Mouse (Mus musculus): Measurements from ENCODE around the gene Skap1.
"Not testable (repeated sequence)": the region's sequence is repeated elsewhere in the genome, so short reads cannot be mapped to it uniquely, and the experiment has no call there.

Gene Skap1

DNA sequence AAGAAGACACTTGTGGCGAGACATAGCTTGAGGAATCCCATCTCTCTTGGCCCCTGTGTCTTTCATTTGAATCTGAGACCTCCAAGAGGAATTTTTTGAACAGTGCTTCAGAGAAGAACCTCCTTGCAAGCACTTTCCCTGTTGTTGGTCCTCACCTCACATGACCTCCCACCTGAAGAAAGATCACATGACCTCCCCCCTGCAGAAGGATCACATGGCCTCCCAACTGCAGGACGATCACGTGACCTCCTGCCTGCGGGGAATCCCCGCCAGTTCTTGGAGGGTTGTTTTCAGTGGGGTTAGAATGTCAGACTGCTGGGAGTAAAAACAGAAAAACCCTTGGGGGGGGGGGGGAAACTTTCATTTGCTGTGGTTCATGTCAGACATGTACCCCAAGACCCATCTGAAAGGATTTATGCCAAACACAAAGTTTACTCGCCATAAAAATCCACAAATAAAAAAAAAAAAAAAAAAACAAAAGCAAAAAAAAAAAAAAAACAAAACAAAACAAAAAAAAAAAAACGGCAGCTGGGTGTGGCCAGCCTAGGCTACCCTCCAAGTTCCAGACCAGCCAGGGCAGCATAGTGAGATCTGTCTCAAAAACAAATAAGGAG, 232.6 kb downstream of the Skap1 start:
- DNase-seq (ENCODE audit: low spot score): peak; percentile 45

DNA sequence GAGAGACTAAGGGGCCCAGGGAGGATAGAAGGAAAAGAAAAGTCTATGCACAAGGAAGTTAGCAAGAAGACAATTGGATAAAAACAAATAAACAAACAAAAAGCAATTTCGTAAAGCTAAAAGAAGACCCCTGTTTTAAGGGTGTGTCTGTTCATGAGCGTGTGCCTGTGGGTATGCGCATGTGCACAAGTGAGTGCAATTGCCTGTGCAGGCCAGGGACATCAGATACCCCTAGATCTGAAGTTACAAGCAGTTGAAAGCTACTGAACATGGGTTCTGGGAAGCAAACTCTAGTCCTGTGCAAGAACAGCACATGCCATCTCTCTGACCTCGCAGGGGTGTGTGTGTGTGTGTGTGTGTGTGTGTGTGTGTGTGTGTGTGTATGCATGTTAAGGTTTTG, 233.1 kb downstream of the Skap1 start:
- no peak for DNase-seq (ENCODE audit: low spot score)

DNA sequence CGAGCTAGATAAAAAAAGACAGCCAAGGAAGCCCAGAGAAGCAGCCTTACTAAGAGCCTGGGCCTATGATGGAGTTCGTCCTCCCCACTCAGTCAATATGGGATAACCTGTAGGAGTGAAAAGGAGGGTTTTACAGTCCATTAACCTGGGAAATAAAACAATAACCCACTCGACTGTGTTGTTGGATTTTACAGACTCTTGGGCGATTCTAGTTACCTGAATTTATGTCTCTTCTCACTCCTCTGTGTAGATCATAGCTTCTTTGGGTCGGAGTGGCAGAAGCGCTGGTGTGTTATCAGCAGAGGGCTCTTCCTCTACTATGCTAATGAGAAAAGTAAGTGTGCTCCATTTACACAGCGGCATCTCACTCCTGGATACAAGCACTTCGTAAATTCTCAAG, 239.4 kb downstream of the Skap1 start:
- DNase-seq (ENCODE audit: low spot score): no peak

DNA sequence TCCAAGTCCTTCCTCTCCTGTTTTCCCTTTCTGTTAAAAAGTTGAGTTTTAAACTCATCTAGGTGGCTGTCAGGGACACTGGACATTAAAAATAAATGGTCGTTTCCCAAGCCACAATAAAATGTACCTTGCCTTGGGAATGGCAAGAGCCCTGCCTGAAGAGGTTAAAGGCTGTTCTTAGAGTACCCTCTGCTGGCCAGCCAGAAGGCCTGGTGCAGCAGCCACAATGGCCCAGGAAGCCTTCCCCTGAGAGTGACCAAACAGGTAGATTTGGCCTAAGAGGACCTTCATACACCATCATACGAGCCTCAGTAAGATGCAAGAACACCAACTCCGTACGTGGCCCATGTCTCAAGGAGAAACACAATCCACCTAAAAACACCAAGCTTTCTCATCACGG, 246.9 kb downstream of the Skap1 start:
- DNase-seq (ENCODE audit: low spot score): no peak

DNA sequence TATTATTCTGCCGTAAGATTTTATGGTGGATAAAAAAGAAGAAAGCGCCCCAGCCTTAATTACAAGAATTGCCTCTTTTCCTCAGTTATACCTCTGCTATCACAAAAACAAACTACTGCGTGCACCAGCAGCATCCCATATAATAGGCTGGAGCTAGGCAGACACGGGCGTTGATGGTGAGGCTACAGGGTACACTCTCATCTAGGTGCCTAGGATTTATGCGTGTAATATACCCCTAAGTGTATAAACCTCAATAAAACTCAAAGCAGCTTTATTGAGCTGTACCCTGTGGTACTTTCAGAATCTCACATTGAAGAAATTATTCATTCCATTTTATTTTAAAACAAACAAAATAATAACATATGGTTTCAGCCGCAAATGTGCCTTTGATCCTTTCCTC, 247.3 kb downstream of the Skap1 start:
- DNase-seq (ENCODE audit: low spot score): no peak

DNA sequence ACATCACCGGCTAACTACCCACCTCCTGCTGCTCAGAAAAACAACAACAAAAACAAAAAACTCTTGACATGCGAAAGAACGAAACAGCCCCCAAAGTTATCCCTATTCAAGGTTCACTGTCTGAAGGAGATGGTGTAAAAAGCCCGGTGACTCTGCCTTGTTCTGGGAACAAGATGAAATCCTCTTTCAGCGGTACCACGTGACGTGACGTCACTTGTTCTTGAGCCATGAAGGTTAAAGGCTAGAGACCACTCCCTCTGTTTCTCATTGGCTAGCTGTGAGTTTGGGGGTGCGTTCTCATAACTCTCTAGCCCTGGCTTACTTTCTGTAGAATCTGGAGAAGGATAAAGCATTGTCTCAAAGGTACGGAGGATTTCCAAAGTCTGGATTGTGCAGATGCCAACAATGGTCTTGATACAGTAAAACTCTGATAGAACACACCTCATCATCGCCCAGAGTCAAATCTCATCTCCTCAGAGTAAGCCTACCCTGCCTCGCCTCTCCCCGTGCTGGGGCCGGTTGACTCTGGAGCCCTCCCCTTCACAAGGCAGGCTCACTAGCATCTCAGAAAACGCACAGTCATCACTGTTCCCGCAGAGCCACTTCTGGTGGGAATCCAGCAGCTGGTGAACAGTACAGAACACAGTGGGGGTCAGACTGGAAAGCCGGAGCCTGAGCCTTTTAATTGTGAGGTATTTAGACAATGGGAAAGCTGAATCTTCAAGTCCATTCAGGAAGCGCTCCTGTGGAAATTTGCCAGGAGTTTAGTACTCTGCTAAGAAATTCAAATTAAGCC, 249.0 kb downstream of the Skap1 start:
- DNase-seq (ENCODE audit: low spot score): no peak

DNA sequence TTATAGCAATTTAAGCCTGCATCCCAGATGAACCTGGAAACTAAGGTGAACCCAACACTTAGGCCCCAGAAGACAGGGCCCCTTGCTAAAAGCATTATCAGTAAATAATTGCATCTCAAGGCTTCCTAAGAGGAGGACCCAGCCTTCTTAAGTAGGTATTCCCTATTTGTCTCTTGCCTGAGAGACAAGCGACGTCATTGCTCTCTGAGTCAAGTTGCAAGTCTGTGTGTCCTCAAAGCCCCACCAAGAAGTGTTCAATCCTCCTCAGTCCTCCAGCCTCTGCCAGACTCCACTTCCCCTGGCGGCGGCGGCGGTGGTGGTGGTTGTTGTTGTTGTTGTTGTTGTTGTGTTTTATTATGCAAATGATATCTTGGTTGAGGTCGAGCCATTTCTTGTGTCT, 249.6 kb downstream of the Skap1 start:
- no peak for DNase-seq (ENCODE audit: low spot score)

DNA sequence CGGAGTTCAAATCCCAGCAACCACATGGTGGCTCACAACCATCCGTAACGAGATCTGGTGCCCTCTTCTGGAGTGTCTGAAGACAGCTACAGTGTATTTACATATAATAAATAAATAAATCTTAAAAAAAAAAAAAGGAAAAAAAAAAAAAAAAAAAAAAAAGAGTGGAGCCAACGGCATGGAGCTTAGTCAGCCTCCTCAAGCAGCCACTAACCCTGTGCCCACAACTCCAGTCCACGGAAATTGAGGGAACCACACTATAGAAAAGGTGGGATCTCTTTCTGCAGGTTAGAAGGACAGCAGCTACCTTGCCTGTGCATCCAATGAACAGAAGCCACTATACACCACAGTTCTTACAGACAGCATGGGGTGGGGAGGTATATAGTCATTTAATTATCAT, 250.8 kb downstream of the Skap1 start:
- DNase-seq (ENCODE audit: low spot score): not testable (repeated sequence)

DNA sequence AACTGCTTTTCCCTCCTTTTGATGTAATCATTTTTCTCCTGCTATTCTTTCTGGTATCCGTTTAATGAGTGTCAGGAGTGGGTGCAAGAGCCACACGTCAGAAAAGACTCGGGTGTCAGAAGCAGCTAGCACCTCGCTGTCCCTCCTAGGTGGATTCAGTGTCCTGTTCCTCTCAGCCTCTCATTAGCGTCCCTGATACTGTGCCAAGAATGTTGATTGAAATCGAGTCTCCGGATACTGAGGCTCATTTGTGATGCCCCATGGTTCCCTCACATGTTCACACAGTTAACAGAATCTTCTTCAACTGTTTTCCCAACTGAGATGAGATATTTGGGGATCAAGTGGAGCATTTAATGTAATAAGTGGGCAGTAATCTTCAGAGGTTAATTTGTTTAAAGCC, 254.2 kb downstream of the Skap1 start:
- DNase-seq (ENCODE audit: low spot score): no peak

DNA sequence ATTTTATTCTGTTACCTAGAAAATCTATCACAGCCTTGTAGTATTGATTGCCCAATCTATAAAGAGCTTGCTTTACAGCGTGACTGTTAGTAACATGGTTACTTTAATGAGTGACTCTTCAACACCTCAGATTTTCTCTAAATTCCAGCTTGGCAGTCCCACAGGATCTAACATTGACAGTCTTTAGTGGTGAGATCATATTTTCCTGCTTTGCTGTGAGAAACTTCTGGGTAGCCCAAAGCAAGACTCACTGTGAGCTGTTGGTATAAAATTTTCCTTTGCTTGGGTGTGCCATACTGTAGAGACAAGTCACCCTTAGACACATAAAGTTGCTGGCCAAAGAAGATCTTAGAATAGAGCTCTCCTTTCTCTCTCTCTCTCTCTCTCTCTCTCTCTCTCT, 261.4 kb downstream of the Skap1 start:
- no peak for DNase-seq (ENCODE audit: low spot score)

DNA sequence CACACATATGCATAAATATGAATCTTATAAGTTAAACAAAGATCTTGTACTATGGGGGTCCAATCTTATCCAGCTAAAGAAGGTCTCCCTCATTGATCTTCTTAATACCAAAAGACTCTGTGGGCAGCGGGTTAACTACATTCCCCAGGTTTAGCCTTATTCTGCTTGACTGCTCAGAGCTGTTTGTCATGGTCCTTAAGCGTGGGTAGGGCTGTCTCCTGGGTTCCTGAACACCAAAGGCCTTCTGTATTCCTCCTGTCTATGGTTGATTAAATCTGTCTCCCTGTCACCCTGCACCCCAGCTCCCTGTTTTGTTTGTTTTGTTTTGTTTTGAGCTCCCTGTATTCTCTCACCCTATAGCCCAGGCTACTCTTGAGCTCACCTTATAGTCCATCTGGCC, 264.2 kb downstream of the Skap1 start:
- DNase-seq (ENCODE audit: low spot score): no peak

DNA sequence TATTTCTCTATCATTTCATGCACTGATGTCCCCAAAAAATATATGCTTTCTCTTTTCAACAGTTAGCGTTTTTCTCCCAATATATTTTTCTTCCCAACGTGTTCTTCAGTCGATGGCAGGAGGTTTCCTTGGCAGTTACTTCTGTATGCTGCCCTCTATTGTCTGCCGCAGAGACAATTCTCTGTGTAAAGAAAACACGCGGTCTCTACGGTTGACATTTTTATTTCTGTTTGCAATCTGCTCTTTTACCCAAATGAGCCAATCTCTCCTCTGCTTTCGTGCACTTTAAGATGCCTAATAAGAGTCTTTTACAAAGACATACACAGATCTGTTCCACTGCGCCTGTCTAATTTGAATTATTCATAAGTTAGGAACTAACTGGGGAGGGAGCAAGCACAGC, 265.1 kb downstream of the Skap1 start:
- no peak for DNase-seq (ENCODE audit: low spot score)

DNA sequence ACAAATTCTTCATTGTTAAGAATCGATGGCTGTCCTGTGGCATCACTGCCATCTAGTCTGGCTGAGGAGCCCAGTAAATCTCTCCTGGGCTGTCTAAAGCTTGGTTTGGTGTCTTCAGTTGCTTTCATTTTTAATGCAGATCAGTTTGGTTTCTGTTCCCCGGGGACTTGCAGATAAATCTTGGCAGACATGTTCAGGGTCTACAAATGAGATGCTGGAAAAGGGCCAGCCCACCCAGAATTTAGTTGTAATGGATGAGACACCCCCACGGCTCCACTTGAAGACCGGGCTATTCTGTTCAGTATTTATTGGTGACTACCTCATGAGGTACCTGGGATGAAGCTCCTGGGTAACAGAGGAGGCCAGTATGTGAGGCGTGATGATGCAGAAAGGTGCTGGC, 265.9 kb downstream of the Skap1 start:
- no peak for DNase-seq (ENCODE audit: low spot score)

DNA sequence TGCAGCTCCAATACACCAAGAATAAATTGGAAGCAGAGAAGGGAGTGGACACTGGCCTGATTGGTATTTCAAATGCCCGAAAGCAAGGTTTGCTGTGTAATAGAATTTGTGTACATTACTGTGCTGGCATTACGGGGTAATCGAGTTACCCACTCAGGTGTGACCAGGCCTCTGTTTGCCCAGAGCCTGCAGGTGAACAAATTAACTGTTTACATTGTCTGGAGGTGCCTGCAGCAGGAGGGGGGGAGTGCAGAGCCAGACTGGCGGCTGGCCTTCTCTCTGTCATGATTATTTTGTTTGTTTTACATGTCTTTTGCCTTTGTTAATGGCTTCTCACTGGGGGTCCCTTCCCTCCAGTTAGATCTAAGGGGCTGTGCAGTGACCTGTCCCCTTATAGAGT, 268.3 kb downstream of the Skap1 start:
- no peak for DNase-seq (ENCODE audit: low spot score)

DNA sequence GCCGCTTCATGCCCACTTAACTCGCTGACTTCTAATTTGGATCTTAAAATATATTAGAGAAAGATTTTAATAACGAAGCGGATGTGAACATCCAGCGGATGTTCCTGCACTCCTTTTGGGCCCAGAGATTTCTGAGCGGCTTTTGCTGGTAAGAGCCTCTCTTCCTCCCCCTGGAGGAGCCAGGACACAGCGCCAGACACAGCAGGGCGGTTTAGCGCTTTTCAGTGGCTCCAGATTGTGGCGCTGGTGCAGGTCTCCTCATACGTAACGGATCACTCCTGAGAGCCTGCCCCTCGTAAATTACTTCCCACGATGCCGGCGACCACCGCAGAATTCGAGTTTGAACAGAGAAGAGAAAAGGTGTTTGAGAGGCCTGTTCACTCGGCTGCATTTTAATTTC, 271.5 kb downstream of the Skap1 start:
- peak; percentile 45 for DNase-seq (ENCODE audit: low spot score)

DNA sequence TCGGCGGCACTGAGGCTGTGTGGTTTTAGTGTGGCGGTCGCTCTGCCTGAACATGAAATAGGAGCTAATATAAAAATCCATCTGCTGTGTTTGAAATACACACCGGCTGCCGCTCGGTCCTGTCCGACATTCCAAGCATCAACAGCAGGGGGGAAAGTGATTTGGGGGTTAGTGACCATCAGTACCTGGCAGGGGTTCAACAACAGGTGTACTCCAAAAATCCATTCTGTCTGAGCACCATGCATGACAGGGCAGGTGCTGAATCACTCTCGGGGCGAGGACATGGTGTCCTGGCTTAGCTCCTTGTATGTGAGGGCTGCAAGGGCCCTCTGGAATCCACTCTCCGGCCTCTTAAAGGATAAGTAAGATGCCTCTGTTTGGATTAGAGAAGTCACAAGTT, 272.0 kb downstream of the Skap1 start:
- DNase-seq (ENCODE audit: low spot score): no peak

DNA sequence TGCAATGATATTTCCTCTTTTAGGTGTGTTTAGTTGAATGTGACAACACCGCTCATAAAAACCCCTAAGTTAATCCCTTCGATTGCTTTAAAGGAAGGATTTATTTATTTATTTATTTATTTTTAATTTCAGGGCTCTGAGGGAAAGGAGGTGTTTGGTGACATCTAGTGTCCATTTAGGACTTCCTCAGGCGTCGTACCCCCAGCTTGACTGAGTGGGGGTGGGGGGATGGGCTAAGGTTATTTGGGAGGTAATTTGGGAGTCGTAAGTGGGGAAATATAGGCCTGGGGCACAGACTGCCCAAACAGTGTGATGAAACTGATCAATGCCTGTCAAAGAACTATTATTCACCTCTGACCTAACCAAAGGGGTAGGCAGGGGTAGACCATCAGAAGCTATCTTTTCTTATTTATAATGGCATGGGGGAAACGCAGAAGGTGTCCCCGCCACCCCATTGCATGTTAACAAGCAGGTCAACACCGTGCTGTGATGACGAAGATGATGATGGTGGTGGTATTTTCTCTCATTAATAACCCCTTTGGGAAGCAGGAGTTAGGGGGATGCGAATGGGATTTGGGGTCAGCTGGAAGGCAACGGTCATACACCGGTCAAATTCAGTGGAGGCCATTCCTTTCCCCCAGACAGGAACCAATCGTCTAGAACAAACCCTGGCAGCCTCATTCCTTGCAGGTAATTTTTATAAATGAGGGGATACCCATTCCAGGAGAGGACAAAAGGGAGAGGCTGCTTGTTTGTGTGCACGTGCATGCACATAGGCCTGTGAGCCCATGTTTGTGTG, 273.5 kb downstream of the Skap1 start:
- DNase-seq (ENCODE audit: low spot score): no peak

DNA sequence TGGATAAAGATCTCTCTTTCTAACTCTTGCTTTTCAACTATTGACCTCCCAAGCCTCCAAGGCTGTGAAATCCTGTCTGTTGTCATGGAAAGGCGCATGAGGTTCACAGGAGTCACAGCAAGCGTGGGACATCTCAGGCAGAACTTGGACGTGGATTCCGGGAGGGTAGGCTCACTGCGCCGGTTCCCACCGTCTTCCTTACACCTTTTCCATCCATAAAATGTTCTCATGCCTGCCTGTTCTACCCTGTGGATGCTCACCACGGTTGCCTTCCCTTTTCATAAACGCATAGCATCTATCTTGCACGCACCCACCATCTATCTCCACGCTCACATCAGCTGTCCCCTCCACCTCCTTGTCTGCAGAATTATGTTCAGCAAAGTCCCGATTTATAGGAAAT, 276.4 kb downstream of the Skap1 start:
- no peak for DNase-seq (ENCODE audit: low spot score)

DNA sequence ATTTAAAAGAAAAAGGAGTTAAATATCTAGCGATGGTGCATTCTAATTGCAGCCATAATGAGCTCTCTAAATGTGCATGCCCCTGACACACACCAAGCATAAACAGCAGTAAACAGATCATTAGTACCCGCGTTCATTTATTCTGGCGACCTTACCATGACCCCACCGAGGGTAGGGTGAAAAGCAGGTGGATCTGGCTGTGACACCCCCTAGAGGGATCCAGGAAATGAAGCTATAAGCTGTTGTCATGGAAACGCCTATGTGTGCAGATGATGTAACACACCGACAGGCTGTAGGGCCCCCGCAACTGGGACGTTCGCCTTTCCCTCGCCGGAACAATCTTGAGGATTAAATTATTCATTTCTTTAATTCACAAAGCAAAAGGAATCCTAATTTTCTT, 277.6 kb downstream of the Skap1 start:
- no peak for DNase-seq (ENCODE audit: low spot score)

DNA sequence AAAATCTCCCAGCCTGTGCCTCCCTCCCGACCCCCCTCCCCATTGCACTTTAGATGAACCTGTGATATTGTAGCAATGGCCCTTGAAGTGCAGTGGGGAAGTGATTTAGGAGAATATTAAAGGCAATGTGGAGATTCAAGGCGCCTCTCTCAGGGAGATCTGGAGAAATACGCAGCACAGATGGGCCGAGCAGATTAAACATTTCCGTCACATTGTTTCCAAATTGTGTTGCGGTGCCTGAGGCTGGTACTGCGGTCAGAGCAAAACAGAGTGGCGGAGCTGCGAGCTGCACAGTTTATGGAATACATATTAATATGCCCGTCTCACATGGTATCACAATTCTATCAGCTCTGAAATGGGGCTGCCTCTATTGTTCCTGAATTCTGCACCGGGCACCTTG, 278.6 kb downstream of the Skap1 start:
- no peak for DNase-seq (ENCODE audit: low spot score)

DNA sequence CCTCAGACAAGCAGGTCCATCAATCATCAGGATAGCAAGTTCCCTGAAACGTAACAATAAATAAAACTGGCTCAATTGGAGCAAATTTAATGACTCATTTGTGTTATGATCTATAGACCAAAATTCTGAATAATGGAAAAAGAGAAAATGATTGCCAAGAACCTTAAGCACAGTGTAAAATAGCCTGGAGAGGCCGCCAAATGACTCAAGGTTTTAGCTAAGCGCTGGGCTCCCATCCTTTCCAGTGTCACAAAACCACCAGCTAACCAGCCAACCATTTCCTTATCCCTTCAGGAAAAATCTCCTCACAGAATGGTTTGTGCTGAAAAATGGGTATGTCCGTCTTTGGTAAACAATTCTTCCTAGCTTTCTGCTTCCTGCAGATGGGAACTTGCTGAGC, 279.5 kb downstream of the Skap1 start:
- no peak for DNase-seq (ENCODE audit: low spot score)

DNA sequence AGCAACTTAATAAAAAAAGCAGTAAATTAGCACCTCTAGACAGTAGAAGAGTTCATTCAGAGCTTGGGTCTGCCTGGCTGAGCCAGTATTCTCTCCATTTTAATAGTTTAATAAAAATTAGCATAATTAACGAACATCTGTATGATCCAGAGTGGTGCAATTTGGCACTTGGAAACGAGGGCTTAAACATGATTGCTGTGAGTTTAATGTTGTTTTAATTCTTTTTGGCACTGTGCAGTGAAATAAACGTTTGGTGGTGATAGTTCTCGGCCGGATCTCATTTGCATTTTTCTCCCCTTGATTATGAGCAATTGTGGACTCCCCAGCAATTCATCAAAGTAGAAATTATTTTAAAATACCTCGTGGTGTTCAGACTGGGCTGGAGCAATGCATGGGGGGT, 282.3 kb downstream of the Skap1 start:
- DNase-seq (ENCODE audit: low spot score): no peak

DNA sequence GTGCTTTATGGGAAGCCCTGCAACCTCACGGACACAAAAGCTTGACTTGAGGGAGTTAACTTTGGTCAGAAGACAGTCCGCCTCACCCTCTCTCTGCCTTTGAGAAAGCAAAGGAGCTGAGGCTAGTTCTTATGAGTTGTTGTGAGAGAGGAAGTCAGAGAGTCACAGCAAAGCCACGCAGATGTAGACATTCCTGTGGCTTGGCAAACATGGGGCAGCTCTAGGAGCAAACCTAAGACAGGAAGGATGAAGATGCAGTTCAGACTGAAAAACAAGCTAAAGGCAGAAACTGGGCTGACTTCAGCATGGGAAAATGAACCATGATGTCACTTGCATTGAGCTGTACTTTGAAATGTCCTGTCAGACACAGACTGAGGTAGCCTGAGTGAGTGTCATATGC, 283.2 kb downstream of the Skap1 start:
- no peak for DNase-seq (ENCODE audit: low spot score)

Data from yolk sac, embryonic 10.5 days (tissue).